Mouse (Mus musculus): ENCODE data around the gene Hist2h2aa2. TPM values are rescaled to one million over a fixed set of nuclear protein-coding genes. Genes with fewer than 3 reads are reported as not detected.
A peak's percentile ranks its signal among the peaks of the same experiment; 100 is the strongest.
"Not testable (repeated sequence)": the region's sequence is repeated elsewhere in the genome, so short reads cannot be mapped to it uniquely, and the experiment has no call there.

The Hist2h2aa2 gene
- total RNA-seq (2022): 100 to 1,000 TPM; 141 to 187 (median 153) TPM

GRCm38 (mm10) chr3:96239949-96240798 is at the start of gene Hist2h2aa2:
TSS of gene Hist2h2aa2 (minus strand) at chr3:96240276.
- peak; percentile 86 to 93 for DNase-seq (ENCODE audit: low spot score in 2 of 2)

DNA sequence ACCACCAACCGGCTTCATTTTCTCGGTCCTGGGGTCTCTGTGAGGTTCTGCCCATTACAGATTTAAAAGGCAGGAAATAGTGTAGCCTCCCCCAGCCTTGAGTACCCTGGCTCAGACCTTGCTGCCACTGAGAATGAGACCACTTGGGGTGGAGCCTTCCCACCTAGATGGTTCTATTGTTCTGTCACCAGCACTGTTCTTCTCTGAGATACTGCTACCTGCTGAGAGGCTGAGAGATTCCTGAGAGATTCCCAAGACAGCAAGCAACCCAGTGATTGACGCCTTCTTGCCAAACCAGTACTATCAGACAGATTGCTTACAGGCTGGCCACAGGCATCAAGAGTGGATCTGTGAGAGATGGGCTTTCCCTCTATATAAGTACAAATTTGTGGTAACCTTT is 49.1 kb upstream of the Hist2h2aa2 start:
- no peak for DNase-seq (ENCODE audit: low spot score in 2 of 2)

DNA sequence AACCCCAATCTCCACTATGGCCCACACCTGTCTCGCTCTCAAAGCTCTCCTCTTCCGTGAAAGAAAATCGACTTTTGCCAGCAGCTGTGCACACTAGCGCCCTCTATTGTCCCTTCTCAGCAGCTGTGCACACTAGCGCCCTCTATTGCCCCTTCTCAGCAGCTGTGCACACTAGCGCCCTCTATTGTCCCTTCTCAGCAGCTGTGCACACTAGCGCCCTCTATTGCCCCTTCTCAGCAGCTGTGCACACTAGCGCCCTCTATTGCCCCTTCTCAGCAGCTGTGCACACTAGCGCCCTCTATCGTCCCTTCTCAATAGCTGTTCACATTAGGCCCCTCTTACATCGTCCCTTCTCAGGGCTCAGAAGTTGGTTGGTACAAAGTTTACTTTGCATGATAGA is 47.3 kb upstream of the Hist2h2aa2 start:
- DNase-seq (ENCODE audit: low spot score in 2 of 2): not testable (repeated sequence)

- DNase-seq (ENCODE audit: low spot score in 2 of 2): no peak
Observed at GRCm38 (mm10) chr3:96284457-96284856, 44.4 kb upstream of the Hist2h2aa2 start.

DNA sequence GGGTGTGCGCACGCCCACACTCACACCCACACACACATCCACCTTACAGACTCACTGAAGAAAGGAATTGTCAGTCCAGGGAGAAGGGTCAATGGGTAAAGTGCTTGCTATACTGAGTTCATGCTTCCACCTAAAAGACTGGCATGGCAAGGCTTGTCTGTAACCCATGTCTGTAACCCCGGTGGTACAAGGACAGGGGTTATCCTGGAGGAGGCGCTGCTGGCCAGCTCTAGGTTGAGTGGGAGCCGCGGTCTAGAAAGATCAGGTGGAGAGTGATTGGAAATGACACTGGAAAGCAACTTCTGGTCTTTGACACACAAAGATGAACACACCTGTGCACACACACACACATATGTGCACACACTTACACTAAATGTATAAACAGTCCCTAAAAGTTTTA is 40.6 kb upstream of the Hist2h2aa2 start:
- DNase-seq (ENCODE audit: low spot score in 2 of 2): no peak

DNA sequence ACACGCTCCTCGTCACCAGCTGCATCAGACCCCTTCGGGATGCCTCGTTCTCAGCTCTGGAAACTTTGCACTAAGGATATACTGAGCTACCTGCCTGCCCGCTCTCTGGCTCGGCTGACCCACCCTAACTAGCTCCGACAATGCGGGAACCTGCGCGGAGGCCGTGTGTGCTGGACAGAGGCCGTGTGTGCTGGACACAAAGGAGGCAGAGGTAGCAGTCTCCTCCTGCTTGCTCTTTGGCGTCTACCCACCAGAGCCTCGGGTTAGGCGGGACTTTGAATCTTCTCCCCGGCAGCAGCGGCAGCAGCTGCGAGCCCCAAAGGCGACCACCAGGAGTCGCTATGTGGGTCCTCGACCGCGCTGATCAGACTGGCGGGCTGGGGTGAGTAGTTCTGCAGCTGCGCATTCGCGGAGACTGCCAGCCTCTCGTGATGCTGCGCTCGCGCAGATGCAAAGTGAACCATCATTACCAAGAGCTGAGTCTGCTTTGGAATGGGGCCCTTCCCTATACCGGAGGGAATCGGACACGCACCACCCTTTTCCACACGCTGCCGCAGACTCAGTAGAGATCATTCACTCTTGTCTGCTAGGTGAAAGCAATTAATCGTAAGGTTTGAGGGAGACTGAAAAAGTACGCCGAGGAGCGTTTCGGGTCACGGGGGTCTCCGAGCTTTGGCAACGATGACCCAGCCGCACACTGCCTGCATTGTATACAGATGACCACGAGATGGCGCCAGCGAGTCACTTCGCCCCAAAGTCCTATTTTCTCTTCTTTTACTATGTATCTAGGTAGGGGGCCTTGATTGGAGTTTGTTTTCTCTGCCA is 37.9 kb upstream of the Hist2h2aa2 start:
- DNase-seq (ENCODE audit: low spot score in 2 of 2): peak; percentile 78 to 87

- DNase-seq (ENCODE audit: low spot score in 2 of 2): no peak
Observed at GRCm38 (mm10) chr3:96277428-96277799, 37.3 kb upstream of the Hist2h2aa2 start.

DNA sequence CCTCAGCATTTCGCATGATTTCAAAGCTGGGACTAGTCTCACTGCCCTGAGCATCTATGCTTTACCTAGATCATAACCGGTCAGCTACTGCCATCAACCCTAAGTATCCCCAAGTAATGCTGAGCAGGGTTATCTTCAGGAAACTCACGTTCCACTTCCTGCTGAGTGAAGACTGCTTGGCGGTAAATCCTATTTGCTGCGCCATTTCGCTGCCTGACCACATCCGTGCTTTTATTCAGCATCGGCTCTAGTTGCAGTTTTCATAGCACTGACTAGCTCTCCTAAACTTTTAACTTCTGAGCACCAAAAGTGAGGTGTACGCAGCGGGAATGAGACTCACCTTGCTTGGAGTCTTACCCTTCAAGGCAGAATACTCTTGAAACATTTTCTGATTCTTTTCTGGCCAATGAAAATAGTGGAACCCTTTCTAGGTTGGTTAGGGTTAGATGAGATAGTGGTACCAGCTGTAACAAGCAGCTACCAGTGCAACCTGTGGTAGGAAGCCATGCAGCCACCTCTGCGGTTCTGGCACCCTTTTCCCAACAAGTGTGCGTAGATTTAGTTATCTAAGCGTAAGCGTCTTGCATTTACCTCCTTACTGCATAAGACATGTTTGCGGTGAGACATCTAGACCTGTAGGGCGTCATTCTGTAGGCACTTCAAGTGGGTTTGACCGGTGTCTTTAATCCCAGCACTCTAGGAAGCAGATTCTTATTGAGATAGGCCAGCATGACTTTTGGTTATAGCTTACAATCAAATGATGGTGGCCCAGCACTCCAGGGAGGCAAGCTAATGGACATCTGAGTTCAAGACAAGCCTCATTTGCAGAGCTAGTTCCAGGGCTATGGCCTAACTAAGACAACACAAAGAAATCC is 33.8 kb upstream of the Hist2h2aa2 start:
- DNase-seq (ENCODE audit: low spot score in 2 of 2): no peak

GRCm38 (mm10) chr3:96269511-96270474 is 29.7 kb upstream of the Hist2h2aa2 start, which contains the start of gene Hist2h2bb:
TSS of gene Hist2h2bb (plus strand) at chr3:96269752.
- peak; percentile 82 to 89 for DNase-seq (ENCODE audit: low spot score in 2 of 2)

DNA sequence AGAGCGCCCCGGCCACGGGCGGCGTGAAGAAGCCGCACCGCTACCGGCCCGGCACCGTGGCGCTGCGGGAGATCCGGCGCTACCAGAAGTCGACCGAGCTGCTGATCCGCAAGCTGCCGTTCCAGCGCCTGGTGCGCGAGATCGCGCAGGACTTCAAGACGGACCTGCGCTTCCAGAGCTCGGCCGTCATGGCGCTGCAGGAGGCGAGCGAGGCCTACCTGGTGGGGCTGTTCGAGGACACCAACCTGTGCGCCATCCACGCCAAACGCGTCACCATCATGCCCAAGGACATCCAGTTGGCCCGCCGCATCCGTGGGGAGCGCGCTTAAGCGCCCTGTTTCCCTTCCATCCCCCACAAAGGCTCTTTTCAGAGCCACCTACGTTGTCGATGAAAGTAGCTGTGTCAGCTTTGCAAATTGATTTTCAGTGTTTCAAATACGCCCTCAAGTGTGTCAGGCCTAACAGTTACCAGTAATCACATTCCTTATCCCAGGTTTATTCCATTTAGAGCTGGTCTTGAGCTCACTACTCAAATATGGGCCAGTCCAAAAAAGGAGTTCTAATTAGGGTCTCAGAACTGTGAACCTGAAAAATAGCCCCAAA is 28.8 kb upstream of the Hist2h2aa2 start:
- DNase-seq (ENCODE audit: low spot score in 2 of 2): not testable (repeated sequence)

DNA sequence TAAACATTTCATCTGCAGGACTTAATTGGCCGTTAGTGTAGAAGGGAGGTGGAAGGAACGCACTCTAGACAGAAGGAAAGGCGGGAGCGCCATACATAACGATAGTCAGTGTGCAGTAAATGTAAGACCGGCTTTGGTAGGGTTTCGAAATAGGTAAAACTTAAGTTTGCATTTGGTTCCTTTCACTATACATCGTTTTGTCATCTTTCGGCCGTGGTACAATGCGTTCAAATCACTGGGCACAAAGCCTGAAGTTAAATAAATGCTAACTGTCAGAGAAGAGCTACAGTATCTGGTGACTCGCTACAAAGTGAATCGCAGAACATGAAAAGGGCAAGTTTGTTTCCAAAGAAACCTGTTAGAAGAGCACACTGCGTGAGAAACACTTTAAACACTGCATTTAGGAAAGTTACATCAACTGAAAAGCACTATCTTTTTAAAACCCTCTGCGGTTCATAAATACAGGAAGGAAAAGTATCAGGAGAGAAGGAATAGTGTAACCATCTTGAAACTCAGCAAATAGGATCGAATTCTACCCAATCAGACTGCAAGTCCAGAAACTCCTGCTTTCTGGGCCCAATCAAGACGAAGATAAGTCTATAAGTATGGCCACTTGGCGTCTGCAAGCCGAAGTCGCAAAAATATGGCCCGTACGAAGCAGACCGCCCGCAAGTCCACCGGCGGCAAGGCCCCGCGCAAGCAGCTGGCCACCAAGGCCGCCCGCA is 28.1 kb upstream of the Hist2h2aa2 start, which contains the start of gene Hist2h3b:
Hist2h3b (plus strand) TSS at position 604 of the 725 bp plus-strand sequence.
- peak; percentile 46 to 62 for DNase-seq (ENCODE audit: low spot score in 2 of 2)

DNA sequence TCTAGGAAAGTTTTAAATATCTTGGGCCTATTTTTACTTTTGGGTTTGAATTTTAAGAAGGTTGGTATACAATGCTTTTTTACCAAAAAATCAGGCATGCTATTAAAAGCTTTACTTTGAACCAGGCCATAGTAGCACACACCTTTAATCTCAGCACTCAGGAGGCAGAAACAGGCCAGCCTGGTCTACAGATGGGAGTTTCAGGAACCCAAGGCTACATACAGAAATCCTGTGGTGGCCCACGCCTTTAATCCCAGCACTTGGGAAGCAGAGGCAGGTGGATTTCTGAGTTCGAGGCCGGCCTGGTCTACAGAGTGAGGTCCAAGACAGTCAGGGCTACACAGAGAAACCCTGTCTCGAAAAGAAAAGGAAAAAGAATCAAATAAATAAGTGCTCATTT is 27.5 kb upstream of the Hist2h2aa2 start:
- DNase-seq (ENCODE audit: low spot score in 2 of 2): no peak

DNA sequence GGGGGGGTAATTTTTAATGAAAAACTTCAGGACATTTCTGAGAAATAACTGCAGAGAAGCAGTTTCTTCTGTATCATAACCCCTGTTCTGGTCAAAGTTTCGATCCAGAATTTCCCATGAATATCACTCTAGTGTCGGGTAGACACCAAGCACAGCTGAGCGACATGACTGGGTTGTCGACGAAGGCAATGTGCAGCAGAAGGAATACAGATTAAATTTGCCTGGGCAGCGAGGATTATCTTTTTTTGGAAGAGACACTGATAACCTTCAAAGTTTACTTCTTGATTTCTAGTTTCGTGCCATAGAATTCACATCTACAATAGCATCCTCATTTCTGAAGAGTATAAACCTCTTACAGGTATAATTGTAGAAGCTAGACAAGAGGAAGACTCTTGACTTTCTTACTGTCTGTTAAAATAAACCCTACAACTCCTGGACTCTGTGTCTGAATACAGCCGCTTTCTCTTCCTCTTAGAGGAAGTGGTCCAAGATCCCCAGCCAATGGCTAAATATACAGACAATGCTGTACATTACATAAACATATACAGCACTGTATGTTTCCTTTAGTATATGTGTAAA is 26.1 kb upstream of the Hist2h2aa2 start:
- no peak for DNase-seq (ENCODE audit: low spot score in 2 of 2)

DNA sequence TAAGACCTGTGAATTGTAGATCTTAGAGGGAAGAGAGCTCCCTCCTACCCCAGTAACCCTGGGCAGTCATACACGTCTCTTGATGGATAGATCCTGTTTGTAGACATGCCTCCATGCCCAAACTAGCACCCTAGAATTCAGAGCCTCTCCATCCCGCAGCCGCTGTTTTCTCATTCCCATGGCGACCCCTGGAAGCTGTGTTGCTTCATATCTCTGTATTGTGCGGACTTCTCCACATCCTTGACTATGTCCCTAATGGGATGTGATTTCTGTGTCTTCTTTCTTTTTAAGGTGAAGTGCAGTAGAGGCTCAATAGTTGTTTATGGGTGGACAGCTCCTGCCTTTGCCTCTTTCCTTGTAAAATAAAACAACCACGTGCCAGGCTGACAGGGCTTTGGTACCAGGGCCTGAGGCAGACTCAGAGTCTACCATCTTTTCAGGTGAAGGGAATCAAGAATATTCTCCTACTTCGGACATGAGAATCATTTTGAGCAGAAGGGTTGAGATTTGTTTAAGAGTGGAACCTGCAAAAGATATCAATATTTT is 24.4 kb upstream of the Hist2h2aa2 start:
- no peak for DNase-seq (ENCODE audit: low spot score in 2 of 2)

GRCm38 (mm10) chr3:96263558-96264403 is 23.7 kb upstream of the Hist2h2aa2 start:
- peak; percentile 25 to 27 for DNase-seq (ENCODE audit: low spot score in 2 of 2)

- peak; percentile 93 for DNase-seq (ENCODE audit: low spot score in 2 of 2)
Observed at GRCm38 (mm10) chr3:96262979-96263550, 23.0 kb upstream of the Hist2h2aa2 start, which contains the start of gene Hist2h4. TSS of gene Hist2h4 (minus strand) at chr3:96263311.
